Mouse (Mus musculus) stomach, embryonic 15.5 days (tissue): ENCODE data around the gene Rgs6. TPM values are rescaled to one million over a fixed set of nuclear protein-coding genes. Genes with fewer than 3 reads are reported as not detected.
A peak's percentile ranks its signal among the peaks of the same experiment; 100 is the strongest.

ENCODE experiments used
- ATAC-seq: fragments of 200-750 bp; cut with Nextera tagmentation; 2 replicates; pipeline ENCODE4 v1.8.0; 2017; ENCODE audit warnings: low read depth, moderate number of reproducible peaks, moderate TSS enrichment; ENCODE audit not compliant: insufficient read depth, low FRiP score
- H3K27ac ChIP-seq: fragments of 300-500 bp; sonication (generic); 2 replicates; pipeline ENCODE4 v1.5.1; 2015; ENCODE audit warnings: mild to moderate bottlenecking, inconsistent platforms
- H3K27me3 ChIP-seq: fragments of 300-500 bp; sonication (generic); replicated peaks from 2 replicates; pipeline ENCODE4 v1.6.1; 2015; ENCODE audit warnings: inconsistent platforms
- H3K36me3 ChIP-seq: fragments of 300-500 bp; sonication (generic); 2 replicates; pipeline ENCODE4 v1.6.1; 2015; ENCODE audit warnings: inconsistent platforms
- H3K4me1 ChIP-seq: fragments of 300-500 bp; sonication (generic); 2 replicates; pipeline ENCODE4 v1.6.1; 2015; ENCODE audit warnings: inconsistent platforms
- H3K4me2 ChIP-seq: fragments of 300-500 bp; sonication (generic); 2 replicates; pipeline ENCODE4 v1.6.1; 2015; ENCODE audit warnings: mild to moderate bottlenecking, inconsistent platforms
- H3K4me3 ChIP-seq: fragments of 300-500 bp; sonication (generic); replicated peaks from 2 replicates; pipeline ENCODE4 v1.5.1; 2015; ENCODE audit warnings: inconsistent platforms
- H3K9ac ChIP-seq: fragments of 300-500 bp; sonication (generic); 2 replicates; pipeline ENCODE4 v1.6.1; 2015; ENCODE audit warnings: inconsistent platforms
- H3K9me3 ChIP-seq: fragments of 300-500 bp; sonication (generic); 2 replicates; pipeline ENCODE4 v1.6.1; 2016; ENCODE audit warnings: inconsistent platforms
- WGBS: fragments of 180-500 bp; shearing (Covaris S2); methylation state at CpG from one replicate; pipeline ENCODE4 v1.1.7; 2015; 5-methylcytosine and 5-hydroxymethylcytosine counted together
- polyA plus RNA-seq: library from polyadenylated mRNA; unstranded; fragments of >200 nt; fragmentation: Nextera tagmentation; extraction: Ambion mirVana; gene quantifications from 2 replicates; pipeline ENCODE4 v1.2.1, GENCODE M21; 2015

The Rgs6 gene
- polyA plus RNA-seq, 1 experiment from 2014 or later = 2.0 TPM

- Histone ChIP-seq H3K4me2 (no peak overlapping the region), H3K27me3 (no peaks in the 10 kb centered on the region), H3K9ac (no peak overlapping the region), H3K27ac (no peak overlapping the region), H3K4me3 (no peak overlapping the region), H3K9me3 (no peaks in the 10 kb centered on the region), H3K36me3 (no peaks in the 10 kb centered on the region), H3K4me1 (no peaks in the 10 kb centered on the region)
- WGBS = 57% methylated on average over 8 of the region's 8 CpGs
- no peak for ATAC-seq
Observed at GRCm38 (mm10) chr12:83050514-83050913, 462.4 kb downstream of the Rgs6 start.

GRCm38 (mm10) chr12:83052391-83052790 is 464.3 kb downstream of the Rgs6 start:
- no peaks in the 10 kb centered on the region for H3K36me3 ChIP-seq
- no peaks in the 10 kb centered on the region for H3K9me3 ChIP-seq
- H3K9ac ChIP-seq = no peak overlapping the region
- H3K4me3 ChIP-seq = no peak overlapping the region
- ATAC-seq = no peak
- no peaks in the 10 kb centered on the region for H3K4me1 ChIP-seq
- 45% methylated on average over 4 of the region's 4 CpGs for WGBS
- no peak overlapping the region for H3K27ac ChIP-seq
- no peak overlapping the region for H3K4me2 ChIP-seq
- H3K27me3 ChIP-seq = no peaks in the 10 kb centered on the region

GRCm38 (mm10) chr12:83055690-83056089 is 467.6 kb downstream of the Rgs6 start:
- H3K9me3 ChIP-seq = no peaks in the 10 kb centered on the region
- no peak overlapping the region for H3K27ac ChIP-seq
- ATAC-seq = no peak
- no peak overlapping the region for H3K9ac ChIP-seq
- H3K4me1 ChIP-seq = no peaks in the 10 kb centered on the region
- H3K4me3 ChIP-seq = no peak overlapping the region
- H3K27me3 ChIP-seq = no peaks in the 10 kb centered on the region
- no peak overlapping the region for H3K4me2 ChIP-seq
- H3K36me3 ChIP-seq = no peaks in the 10 kb centered on the region
- WGBS = 72% methylated on average over 5 of the region's 5 CpGs

- Histone ChIP-seq H3K27me3 (no peaks in the 10 kb centered on the region), H3K36me3 (no peaks in the 10 kb centered on the region), H3K4me2 (no peak overlapping the region), H3K9me3 (no peaks in the 10 kb centered on the region), H3K4me1 (no peaks in the 10 kb centered on the region), H3K27ac (no peak overlapping the region), H3K4me3 (no peak overlapping the region), H3K9ac (no peak overlapping the region)
- WGBS = 77% methylated on average over 6 of the region's 6 CpGs
- ATAC-seq = no peak
Observed at GRCm38 (mm10) chr12:83066426-83066825, 478.3 kb downstream of the Rgs6 start.

- no peaks in the 10 kb centered on the region for H3K36me3 ChIP-seq
- WGBS = 51% methylated on average over 5 of the region's 5 CpGs
- no peak overlapping the region for H3K27ac ChIP-seq
- no peak overlapping the region for H3K4me3 ChIP-seq
- no peaks in the 10 kb centered on the region for H3K9me3 ChIP-seq
- no peaks in the 10 kb centered on the region for H3K27me3 ChIP-seq
- no peak overlapping the region for H3K9ac ChIP-seq
- no peak overlapping the region for H3K4me2 ChIP-seq
- peaks cover 8% of the 10 kb centered on the region for H3K4me1 ChIP-seq
- no peak for ATAC-seq
Observed at GRCm38 (mm10) chr12:83070848-83071247, 482.8 kb downstream of the Rgs6 start.

- no peak overlapping the region for H3K9ac ChIP-seq
- no peaks in the 10 kb centered on the region for H3K36me3 ChIP-seq
- H3K27ac ChIP-seq = 0 out of 2 replicates have a peak overlapping the region, but pooled peaks have one; percentile 26
- H3K9me3 ChIP-seq = no peaks in the 10 kb centered on the region
- H3K4me2 ChIP-seq = no peak overlapping the region
- ATAC-seq = peak; percentile 48; the same call in 1 of the 2 replicates
- no peak overlapping the region for H3K4me3 ChIP-seq
- H3K4me1 ChIP-seq = peaks cover 8% of the 10 kb centered on the region
- WGBS = 20% methylated on average over 3 of the region's 3 CpGs
- H3K27me3 ChIP-seq = no peaks in the 10 kb centered on the region
Observed at GRCm38 (mm10) chr12:83072181-83072887, 484.2 kb downstream of the Rgs6 start.

GRCm38 (mm10) chr12:83072951-83073878 is 485.1 kb downstream of the Rgs6 start:
- H3K4me3 ChIP-seq = no peak overlapping the region
- H3K4me2 ChIP-seq = no peak overlapping the region
- no peaks in the 10 kb centered on the region for H3K27me3 ChIP-seq
- peak; percentile 98 for ATAC-seq
- WGBS = 35% methylated on average over 13 of the region's 13 CpGs
- H3K27ac ChIP-seq = peak overlapping the region; percentile 58
- H3K36me3 ChIP-seq = no peaks in the 10 kb centered on the region
- H3K9ac ChIP-seq = no peak overlapping the region
- H3K4me1 ChIP-seq = peaks cover 8% of the 10 kb centered on the region
- H3K9me3 ChIP-seq = no peaks in the 10 kb centered on the region

- peak overlapping the region; percentile 58 for H3K27ac ChIP-seq
- WGBS = 74% methylated on average over 6 of the region's 6 CpGs
Observed at GRCm38 (mm10) chr12:83073879-83074368, 485.8 kb downstream of the Rgs6 start.

GRCm38 (mm10) chr12:83076179-83076578 is 488.1 kb downstream of the Rgs6 start:
- Histone ChIP-seq H3K9ac (no peak overlapping the region), H3K36me3 (no peaks in the 10 kb centered on the region), H3K9me3 (no peaks in the 10 kb centered on the region), H3K4me2 (no peak overlapping the region), H3K27me3 (no peaks in the 10 kb centered on the region), H3K4me3 (no peak overlapping the region), H3K4me1 (peaks cover 8% of the 10 kb centered on the region), H3K27ac (no peak overlapping the region)
- WGBS = 84% methylated on average over 3 of the region's 3 CpGs
- no peak for ATAC-seq

More at GRCm38 (mm10) chr12:83073879-83074368, 485.8 kb downstream of the Rgs6 start:
- no peak for ATAC-seq
- Histone ChIP-seq H3K9me3 (no peaks in the 10 kb centered on the region), H3K9ac (no peak overlapping the region), H3K4me1 (peaks cover 8% of the 10 kb centered on the region), H3K4me3 (no peak overlapping the region), H3K36me3 (no peaks in the 10 kb centered on the region), H3K27me3 (no peaks in the 10 kb centered on the region), H3K4me2 (no peak overlapping the region)

- H3K4me3 ChIP-seq = no peak overlapping the region
- peaks cover 5% of the 10 kb centered on the region for H3K4me1 ChIP-seq
- no peaks in the 10 kb centered on the region for H3K9me3 ChIP-seq
- H3K27ac ChIP-seq = no peak overlapping the region
- H3K4me2 ChIP-seq = no peak overlapping the region
- no peak overlapping the region for H3K9ac ChIP-seq
- no peaks in the 10 kb centered on the region for H3K36me3 ChIP-seq
- 75% methylated on average over 2 of the region's 2 CpGs for WGBS
- ATAC-seq = no peak
- H3K27me3 ChIP-seq = no peaks in the 10 kb centered on the region
Observed at GRCm38 (mm10) chr12:83077486-83077885, 489.4 kb downstream of the Rgs6 start.

- no peaks in the 10 kb centered on the region for H3K36me3 ChIP-seq
- no peak overlapping the region for H3K4me3 ChIP-seq
- no peaks in the 10 kb centered on the region for H3K4me1 ChIP-seq
- WGBS = 74% methylated on average over 3 of the region's 4 CpGs
- H3K27me3 ChIP-seq = no peaks in the 10 kb centered on the region
- H3K9me3 ChIP-seq = no peaks in the 10 kb centered on the region
- no peak overlapping the region for H3K27ac ChIP-seq
- no peak overlapping the region for H3K4me2 ChIP-seq
- H3K9ac ChIP-seq = no peak overlapping the region
- ATAC-seq = no peak
Observed at GRCm38 (mm10) chr12:83083427-83083826, 495.3 kb downstream of the Rgs6 start.

GRCm38 (mm10) chr12:83084614-83085013 is 496.5 kb downstream of the Rgs6 start:
- no peaks in the 10 kb centered on the region for H3K4me1 ChIP-seq
- H3K27ac ChIP-seq = no peak overlapping the region
- no peak overlapping the region for H3K9ac ChIP-seq
- no peak for ATAC-seq
- H3K27me3 ChIP-seq = no peaks in the 10 kb centered on the region
- no peaks in the 10 kb centered on the region for H3K9me3 ChIP-seq
- no peak overlapping the region for H3K4me2 ChIP-seq
- H3K36me3 ChIP-seq = no peaks in the 10 kb centered on the region
- WGBS = 90% methylated on average over 5 of the region's 5 CpGs
- no peak overlapping the region for H3K4me3 ChIP-seq
